Mouse (Mus musculus) kidney, adult 2 months (tissue): Measurements from ENCODE around the gene Tespa1.
"Not testable (repeated sequence)": the region's sequence is repeated elsewhere in the genome, so short reads cannot be mapped to it uniquely, and the experiment has no call there.

Source experiments
- CTCF ChIP-seq: fragments of 200-500 bp; conservative IDR thresholded peaks from 2 replicates; pipeline ENCODE4 v1.5.1; 2011; ENCODE audit warnings: low read depth, mild to moderate bottlenecking, control low read depth, low read length, moderate library complexity, mixed read lengths; ENCODE audit not compliant: insufficient read depth, insufficient read length
- POLR2A ChIP-seq: fragments of 200-500 bp; IDR thresholded peaks from one replicate; pipeline ENCODE4 v1.6.1; 2011; ENCODE audit warnings: low read depth, low read length, control low read depth

DNA sequence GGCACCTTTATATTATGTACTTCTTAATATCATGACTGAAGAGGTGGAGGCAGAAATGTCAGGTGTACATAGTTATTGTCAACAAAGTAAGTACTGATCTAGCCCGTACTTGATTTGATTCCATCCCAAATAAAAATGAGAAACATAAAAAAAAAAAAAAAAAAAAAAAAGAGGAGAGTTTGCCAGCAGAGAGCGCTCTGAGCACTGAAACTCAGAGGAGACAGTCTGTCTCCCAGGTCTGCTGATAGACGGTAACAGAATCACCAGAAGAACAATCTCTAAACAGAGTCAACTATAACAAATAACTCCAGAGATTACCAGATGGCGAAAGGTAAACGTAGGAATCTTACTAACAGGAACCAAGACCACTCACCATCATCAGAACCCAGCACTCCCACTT is 18.5 kb upstream of the Tespa1 start:
- TF ChIP-seq CTCF, POLR2A: not testable (repeated sequence)
